Mouse (Mus musculus): ENCODE data around the gene Slc37a3. TPM values are rescaled to one million over a fixed set of nuclear protein-coding genes. Genes with fewer than 3 reads are reported as not detected.

Slc37a3 gene
- total RNA-seq, 2 experiments from 2014 or later, result 3.7 to 6.0 TPM

Other genes starting within 250 kb of the Slc37a3 start
- gene Kdm7a, start 170.9 kb downstream of the Slc37a3 start, total RNA-seq (2015), result 86.5 and 89.6 TPM in 2 replicates
- 80.4 and 101 TPM in 2 replicates for gene Kdm7a, start 170.9 kb downstream of the Slc37a3 start, total RNA-seq (2017)
- gene Rab19, start 3.5 kb upstream of the Slc37a3 start, total RNA-seq (2015), result 4.2 and 4.6 TPM in 2 replicates
- 7.0 and 7.6 TPM in 2 replicates for gene Rab19, start 3.5 kb upstream of the Slc37a3 start, total RNA-seq (2017)
- 108 and 111 TPM in 2 replicates for gene Mkrn1, start 42.8 kb upstream of the Slc37a3 start, total RNA-seq (2015)
- 75.5 and 82.8 TPM in 2 replicates for gene Mkrn1, start 42.8 kb upstream of the Slc37a3 start, total RNA-seq (2017)
- gene Dennd2a, start 180.2 kb upstream of the Slc37a3 start, total RNA-seq (2015), result 4.6 and 5.0 TPM in 2 replicates
- gene Dennd2a, start 180.2 kb upstream of the Slc37a3 start, total RNA-seq (2017), result 2.5 and 3.1 TPM in 2 replicates
- 4.4 and 7.1 TPM in 2 replicates for gene Adck2, start 196.2 kb upstream of the Slc37a3 start, total RNA-seq (2015)
- 5.9 and 12.6 TPM in 2 replicates for gene Adck2, start 196.2 kb upstream of the Slc37a3 start, total RNA-seq (2017)
- 6.0 and 7.2 TPM in 2 replicates for gene Gm42420, start 208.1 kb upstream of the Slc37a3 start, total RNA-seq (2015)
- gene Gm42420, start 208.1 kb upstream of the Slc37a3 start, total RNA-seq (2017), result 5.7 TPM in 1 of 2 replicates, not detected in the other
- 73.6 and 90.5 TPM in 2 replicates for gene Ndufb2, start 214.9 kb upstream of the Slc37a3 start, total RNA-seq (2015)
- 59.1 and 77.0 TPM in 2 replicates for gene Ndufb2, start 214.9 kb upstream of the Slc37a3 start, total RNA-seq (2017)

All from megakaryocyte, adult 5-6 weeks (primary cell).